Mouse (Mus musculus): ENCODE measurements at regions not wholly inside any gene's neighbourhood (a gene's known extent, or its start where the extent isn't known, plus 50 kb on each side); places are given as distances from the start of the nearest gene placed in this dataset.

- Histone ChIP-seq H3K27ac (ENCODE audit: low read depth, low read length) (no peak overlapping the region), H3K4me3 (ENCODE audit: low read depth, low read length) (no peak overlapping the region), H3K9me3 (ENCODE audit: low read length) (no peaks in the 10 kb centered on the region), H3K9ac (no peak overlapping the region), H3K27me3 (ENCODE audit: insufficient read depth, low read length) (no peaks in the 10 kb centered on the region), H3K36me3 (ENCODE audit: insufficient read depth) (no peaks in the 10 kb centered on the region), H3K4me1 (ENCODE audit: insufficient read depth) (no peaks in the 10 kb centered on the region), H3K4me2 (ENCODE audit: low read depth) (no peak overlapping the region)
- no peak for DNase-seq
- 22% methylated on average over 2 of the region's 2 CpGs for WGBS
- TF ChIP-seq CTCF (IDR thresholded peaks at IDR 0.05; ENCODE audit: low read depth): no peak
- ATAC-seq: no peak
Measured at GRCm38 (mm10) chr1:147047714-147048113, 553.2 kb downstream of the Brinp3 start.

- no peak overlapping the region for H3K27ac ChIP-seq (ENCODE audit: low read depth, low read length)
- no peak overlapping the region for H3K9ac ChIP-seq
- H3K27me3 ChIP-seq (ENCODE audit: insufficient read depth, low read length): no peaks in the 10 kb centered on the region
- WGBS: 44% methylated on average over 2 of the region's 2 CpGs
- no peak for TF ChIP-seq CTCF (IDR thresholded peaks at IDR 0.05; ENCODE audit: low read depth)
- no peak overlapping the region for H3K4me3 ChIP-seq (ENCODE audit: low read depth, low read length)
- no peak overlapping the region for H3K4me2 ChIP-seq (ENCODE audit: low read depth)
- H3K4me1 ChIP-seq (ENCODE audit: insufficient read depth): no peaks in the 10 kb centered on the region
- DNase-seq (no peak), ATAC-seq (no peak)
- no peaks in the 10 kb centered on the region for H3K36me3 ChIP-seq (ENCODE audit: insufficient read depth)
- H3K9me3 ChIP-seq (ENCODE audit: low read length): no peaks in the 10 kb centered on the region
Measured at GRCm38 (mm10) chr1:147058504-147058903, 563.9 kb downstream of the Brinp3 start.

- DNase-seq (no peak), ATAC-seq (no peak)
- H3K4me2 ChIP-seq (ENCODE audit: low read depth): no peak overlapping the region
- H3K27ac ChIP-seq (ENCODE audit: low read depth, low read length): no peak overlapping the region
- H3K4me1 ChIP-seq (ENCODE audit: insufficient read depth): no peaks in the 10 kb centered on the region
- TF ChIP-seq CTCF (IDR thresholded peaks at IDR 0.05; ENCODE audit: low read depth): no peak
- no peaks in the 10 kb centered on the region for H3K9me3 ChIP-seq (ENCODE audit: low read length)
- H3K36me3 ChIP-seq (ENCODE audit: insufficient read depth): no peaks in the 10 kb centered on the region
- no peak overlapping the region for H3K4me3 ChIP-seq (ENCODE audit: low read depth, low read length)
- no peak overlapping the region for H3K9ac ChIP-seq
- H3K27me3 ChIP-seq (ENCODE audit: insufficient read depth, low read length): no peaks in the 10 kb centered on the region
- 79% methylated on average over 11 of the region's 11 CpGs for WGBS
Measured at GRCm38 (mm10) chr1:147074166-147074565, 579.6 kb downstream of the Brinp3 start.

- ATAC-seq: no peak
Measured at GRCm38 (mm10) chr1:147084129-147084799, 589.7 kb downstream of the Brinp3 start.

GRCm38 (mm10) chr1:147125541-147125940 lies 631.0 kb downstream of the Brinp3 start:
- H3K27ac ChIP-seq (ENCODE audit: low read depth, low read length): no peak overlapping the region
- no peak for ATAC-seq
- no peaks in the 10 kb centered on the region for H3K27me3 ChIP-seq (ENCODE audit: insufficient read depth, low read length)
- no peaks in the 10 kb centered on the region for H3K4me1 ChIP-seq (ENCODE audit: insufficient read depth)
- no peak overlapping the region for H3K4me2 ChIP-seq (ENCODE audit: low read depth)
- H3K9ac ChIP-seq: no peak overlapping the region
- no peaks in the 10 kb centered on the region for H3K36me3 ChIP-seq (ENCODE audit: insufficient read depth)
- no peaks in the 10 kb centered on the region for H3K9me3 ChIP-seq (ENCODE audit: low read length)
- H3K4me3 ChIP-seq (ENCODE audit: low read depth, low read length): no peak overlapping the region
- no peak for DNase-seq
- TF ChIP-seq CTCF (IDR thresholded peaks at IDR 0.05; ENCODE audit: low read depth): no peak

More at GRCm38 (mm10) chr1:147084129-147084799, 589.7 kb downstream of the Brinp3 start:
- Histone ChIP-seq H3K27me3 (ENCODE audit: insufficient read depth, low read length) (no peaks in the 10 kb centered on the region), H3K36me3 (ENCODE audit: insufficient read depth) (no peaks in the 10 kb centered on the region), H3K4me2 (ENCODE audit: low read depth) (no peak overlapping the region), H3K4me3 (ENCODE audit: low read depth, low read length) (no peak overlapping the region), H3K9ac (no peak overlapping the region), H3K27ac (ENCODE audit: low read depth, low read length) (no peak overlapping the region), H3K9me3 (ENCODE audit: low read length) (no peaks in the 10 kb centered on the region), H3K4me1 (ENCODE audit: insufficient read depth) (no peaks in the 10 kb centered on the region)
- no peak for TF ChIP-seq CTCF (IDR thresholded peaks at IDR 0.05; ENCODE audit: low read depth)
- WGBS: 40% methylated on average over 5 of the region's 5 CpGs
- peak; percentile 6 for DNase-seq

- H3K36me3 ChIP-seq (ENCODE audit: insufficient read depth): no peaks in the 10 kb centered on the region
- no peak for TF ChIP-seq CTCF (IDR thresholded peaks at IDR 0.05; ENCODE audit: low read depth)
- no peak overlapping the region for H3K9ac ChIP-seq
- no peaks in the 10 kb centered on the region for H3K9me3 ChIP-seq (ENCODE audit: low read length)
- H3K27ac ChIP-seq (ENCODE audit: low read depth, low read length): no peak overlapping the region
- ATAC-seq: no peak
- no peaks in the 10 kb centered on the region for H3K4me1 ChIP-seq (ENCODE audit: insufficient read depth)
- no peak for DNase-seq
- no peak overlapping the region for H3K4me2 ChIP-seq (ENCODE audit: low read depth)
- H3K27me3 ChIP-seq (ENCODE audit: insufficient read depth, low read length): no peaks in the 10 kb centered on the region
- H3K4me3 ChIP-seq (ENCODE audit: low read depth, low read length): no peak overlapping the region
- 57% methylated on average over 2 of the region's 2 CpGs for WGBS
Measured at GRCm38 (mm10) chr1:147138176-147138575, 643.6 kb downstream of the Brinp3 start.

GRCm38 (mm10) chr1:147175350-147175749 lies 680.8 kb downstream of the Brinp3 start:
- DNase-seq (no peak), ATAC-seq (no peak)
- Histone ChIP-seq H3K4me1 (ENCODE audit: insufficient read depth) (no peaks in the 10 kb centered on the region), H3K27ac (ENCODE audit: low read depth, low read length) (no peak overlapping the region), H3K9me3 (ENCODE audit: low read length) (no peaks in the 10 kb centered on the region), H3K27me3 (ENCODE audit: insufficient read depth, low read length) (no peaks in the 10 kb centered on the region), H3K36me3 (ENCODE audit: insufficient read depth) (no peaks in the 10 kb centered on the region), H3K9ac (no peak overlapping the region), H3K4me2 (ENCODE audit: low read depth) (no peak overlapping the region), H3K4me3 (ENCODE audit: low read depth, low read length) (no peak overlapping the region)
- WGBS: 89% methylated on average over 1 of the region's 1 CpGs
- TF ChIP-seq CTCF (IDR thresholded peaks at IDR 0.05; ENCODE audit: low read depth): no peak
